Mouse (Mus musculus) hindbrain, embryonic 11.5 days (tissue): ENCODE measurements around the gene Yaf2. TPM values are rescaled to one million over a fixed set of nuclear protein-coding genes. Genes with fewer than 3 reads are reported as not detected.

ENCODE experiments used
- ATAC-seq: fragments of 200-750 bp; cut with Nextera tagmentation; 2 replicates; pipeline ENCODE4 v1.8.0; 2017; ENCODE audit warnings: mild to moderate bottlenecking, moderate TSS enrichment, moderate library complexity; ENCODE audit not compliant: low FRiP score
- DNase-seq: peaks from one replicate; pipeline ENCODE4 v3.0.0-alpha.2; 2015; ENCODE audit warnings: low spot score
- H3K27ac ChIP-seq: fragments of 300-500 bp; sonication (generic); 2 replicates; pipeline ENCODE4 v1.5.1; 2014; ENCODE audit warnings: mild to moderate bottlenecking, low read depth, low read length
- H3K27me3 ChIP-seq: fragments of 300-500 bp; sonication (generic); 2 replicates; pipeline ENCODE4 v1.6.1; 2014; ENCODE audit warnings: mild to moderate bottlenecking, low read length, moderate library complexity, mixed read lengths; ENCODE audit not compliant: control insufficient read depth, insufficient read depth
- H3K36me3 ChIP-seq: fragments of 300-500 bp; sonication (generic); 2 replicates; pipeline ENCODE4 v1.6.1; 2014; ENCODE audit warnings: mild to moderate bottlenecking, low read length, moderate library complexity, mixed read lengths; ENCODE audit not compliant: control insufficient read depth, insufficient read depth
- H3K4me1 ChIP-seq: fragments of 300-500 bp; sonication (generic); replicated peaks from 2 replicates; pipeline ENCODE4 v1.6.1; 2014; ENCODE audit warnings: low read length, mixed read lengths; ENCODE audit not compliant: control insufficient read depth, insufficient read depth
- H3K4me2 ChIP-seq: fragments of 300-500 bp; sonication (generic); replicated peaks from 2 replicates; pipeline ENCODE4 v1.6.1; 2014; ENCODE audit warnings: mild to moderate bottlenecking, low read depth, low read length
- H3K4me3 ChIP-seq: fragments of 300-500 bp; sonication (generic); 2 replicates; pipeline ENCODE4 v1.5.1; 2014; ENCODE audit warnings: low read depth, low read length
- H3K9ac ChIP-seq: fragments of 300-500 bp; sonication (generic); 2 replicates; pipeline ENCODE4 v1.6.1; 2014; ENCODE audit warnings: low read depth, low read length
- H3K9me3 ChIP-seq: fragments of 300-500 bp; sonication (generic); 2 replicates; pipeline ENCODE4 v1.6.1; 2016; ENCODE audit warnings: low read length; ENCODE audit not compliant: control insufficient read depth
- WGBS: fragments of 180-500 bp; shearing (Covaris S2); extraction: QIAGEN DNeasy Blood & Tissue Kit; methylation state at CpG from one replicate; pipeline ENCODE4 v1.1.7; 2014; 5-methylcytosine and 5-hydroxymethylcytosine counted together
- polyA plus RNA-seq: library from polyadenylated mRNA; unstranded; fragments of >200 nt; fragmentation: Nextera tagmentation; extraction: Ambion mirVana; gene quantifications from 2 replicates; pipeline ENCODE4 v1.2.1, GENCODE M21; 2014

The Yaf2 gene
- polyA plus RNA-seq, 1 experiment from 2014 or later: 130 TPM

GRCm38 (mm10) chr15:93267479-93267878, 69.3 kb downstream of the Yaf2 start:
- H3K4me3 ChIP-seq: no peak overlapping the region
- 86% methylated on average over 8 of the region's 8 CpGs for WGBS

GRCm38 (mm10) chr15:93266361-93266760, 70.4 kb downstream of the Yaf2 start:
- H3K4me2 ChIP-seq: no peak overlapping the region
- no peak overlapping the region for H3K4me3 ChIP-seq
- H3K36me3 ChIP-seq: no peaks in the 10 kb centered on the region
- no peaks in the 10 kb centered on the region for H3K4me1 ChIP-seq
- H3K27ac ChIP-seq: no peak overlapping the region
- 70% methylated on average over 16 of the region's 16 CpGs for WGBS
- H3K9me3 ChIP-seq: no peaks in the 10 kb centered on the region
- ATAC-seq (no peak), DNase-seq (no peak)
- H3K9ac ChIP-seq: no peak overlapping the region
- no peaks in the 10 kb centered on the region for H3K27me3 ChIP-seq

More at GRCm38 (mm10) chr15:93267479-93267878, 69.3 kb downstream of the Yaf2 start:
- Histone ChIP-seq H3K9ac (no peak overlapping the region), H3K27ac (no peak overlapping the region), H3K36me3 (no peaks in the 10 kb centered on the region), H3K4me2 (no peak overlapping the region), H3K9me3 (no peaks in the 10 kb centered on the region), H3K4me1 (no peaks in the 10 kb centered on the region), H3K27me3 (no peaks in the 10 kb centered on the region)
- ATAC-seq: no peak
- no peak for DNase-seq

- H3K27ac ChIP-seq: no peak overlapping the region
- no peak overlapping the region for H3K4me3 ChIP-seq
- no peaks in the 10 kb centered on the region for H3K4me1 ChIP-seq
- H3K27me3 ChIP-seq: no peaks in the 10 kb centered on the region
- ATAC-seq: no peak
- H3K9ac ChIP-seq: no peak overlapping the region
- 58% methylated on average over 2 of the region's 2 CpGs for WGBS
- H3K36me3 ChIP-seq: no peaks in the 10 kb centered on the region
- DNase-seq: no peak
- H3K4me2 ChIP-seq: no peak overlapping the region
- H3K9me3 ChIP-seq: no peaks in the 10 kb centered on the region
These were observed 71.0 kb downstream of the Yaf2 start for GRCm38 (mm10) chr15:93265728-93266127.

GRCm38 (mm10) chr15:93265231-93265630, 71.5 kb downstream of the Yaf2 start:
- DNase-seq (no peak), ATAC-seq (no peak)
- Histone ChIP-seq H3K9me3 (no peaks in the 10 kb centered on the region), H3K4me1 (no peaks in the 10 kb centered on the region), H3K27me3 (no peaks in the 10 kb centered on the region), H3K4me2 (no peak overlapping the region), H3K9ac (no peak overlapping the region), H3K36me3 (no peaks in the 10 kb centered on the region), H3K27ac (no peak overlapping the region), H3K4me3 (no peak overlapping the region)
- WGBS: 81% methylated on average over 3 of the region's 3 CpGs

GRCm38 (mm10) chr15:93264221-93264620, 72.5 kb downstream of the Yaf2 start:
- no peak for DNase-seq
- WGBS: 90% methylated on average over 3 of the region's 3 CpGs
- H3K4me3 ChIP-seq: no peak overlapping the region

GRCm38 (mm10) chr15:93263566-93263965, 73.2 kb downstream of the Yaf2 start:
- H3K27ac ChIP-seq: no peak overlapping the region
- no peaks in the 10 kb centered on the region for H3K9me3 ChIP-seq
- 92% methylated on average over 7 of the region's 7 CpGs for WGBS
- ATAC-seq (no peak), DNase-seq (no peak)
- H3K27me3 ChIP-seq: no peaks in the 10 kb centered on the region
- H3K9ac ChIP-seq: no peak overlapping the region
- no peak overlapping the region for H3K4me2 ChIP-seq
- no peaks in the 10 kb centered on the region for H3K4me1 ChIP-seq
- no peak overlapping the region for H3K4me3 ChIP-seq
- H3K36me3 ChIP-seq: no peaks in the 10 kb centered on the region

More at GRCm38 (mm10) chr15:93264221-93264620, 72.5 kb downstream of the Yaf2 start:
- Histone ChIP-seq H3K9ac (no peak overlapping the region), H3K4me1 (no peaks in the 10 kb centered on the region), H3K36me3 (no peaks in the 10 kb centered on the region), H3K9me3 (no peaks in the 10 kb centered on the region), H3K27me3 (no peaks in the 10 kb centered on the region), H3K27ac (no peak overlapping the region), H3K4me2 (no peak overlapping the region)
- no peak for ATAC-seq

- H3K27me3 ChIP-seq: no peaks in the 10 kb centered on the region
- 72% methylated on average over 5 of the region's 5 CpGs for WGBS
- no peaks in the 10 kb centered on the region for H3K36me3 ChIP-seq
- no peak for ATAC-seq
- H3K4me3 ChIP-seq: no peak overlapping the region
- no peak overlapping the region for H3K9ac ChIP-seq
- no peak for DNase-seq
- H3K4me2 ChIP-seq: no peak overlapping the region
- no peaks in the 10 kb centered on the region for H3K4me1 ChIP-seq
- no peak overlapping the region for H3K27ac ChIP-seq
- H3K9me3 ChIP-seq: no peaks in the 10 kb centered on the region
These were observed 73.9 kb downstream of the Yaf2 start for GRCm38 (mm10) chr15:93262818-93263217.

- Histone ChIP-seq H3K4me1 (no peaks in the 10 kb centered on the region), H3K9ac (no peak overlapping the region), H3K27ac (no peak overlapping the region), H3K27me3 (no peaks in the 10 kb centered on the region), H3K36me3 (no peaks in the 10 kb centered on the region), H3K4me2 (no peak overlapping the region), H3K9me3 (no peaks in the 10 kb centered on the region), H3K4me3 (no peak overlapping the region)
- no peak for DNase-seq
- 85% methylated on average over 5 of the region's 5 CpGs for WGBS
- ATAC-seq: no peak
These were observed 74.5 kb downstream of the Yaf2 start for GRCm38 (mm10) chr15:93262274-93262673.

- 81% methylated on average over 8 of the region's 8 CpGs for WGBS
- no peak for ATAC-seq
These were observed 76.8 kb downstream of the Yaf2 start for GRCm38 (mm10) chr15:93259933-93260332.

More at GRCm38 (mm10) chr15:93259933-93260332, 76.8 kb downstream of the Yaf2 start:
- no peaks in the 10 kb centered on the region for H3K9me3 ChIP-seq
- no peak overlapping the region for H3K9ac ChIP-seq
- no peak for DNase-seq
- no peaks in the 10 kb centered on the region for H3K36me3 ChIP-seq
- H3K4me3 ChIP-seq: no peak overlapping the region
- H3K27ac ChIP-seq: no peak overlapping the region
- no peaks in the 10 kb centered on the region for H3K27me3 ChIP-seq
- H3K4me2 ChIP-seq: no peak overlapping the region
- no peaks in the 10 kb centered on the region for H3K4me1 ChIP-seq
